Mouse (Mus musculus) intestine, embryonic 15.5 days (tissue): ENCODE measurements around the gene Snupn. TPM values are rescaled to one million over a fixed set of nuclear protein-coding genes. Genes with fewer than 3 reads are reported as not detected.
"Not testable (repeated sequence)": the region's sequence is repeated elsewhere in the genome, so short reads cannot be mapped to it uniquely, and the experiment has no call there.

ENCODE experiments used
- ATAC-seq: fragments of 200-750 bp; cut with Nextera tagmentation; 2 replicates; pipeline ENCODE4 v1.8.0; 2017; ENCODE audit warnings: moderate TSS enrichment, moderate library complexity
- H3K27ac ChIP-seq: fragments of 300-500 bp; sonication (generic); 2 replicates; pipeline ENCODE4 v1.5.1; 2015; ENCODE audit warnings: mild to moderate bottlenecking, inconsistent platforms
- H3K27me3 ChIP-seq: fragments of 300-500 bp; sonication (generic); replicated peaks from 2 replicates; pipeline ENCODE4 v1.6.1; 2015; ENCODE audit warnings: inconsistent platforms
- H3K36me3 ChIP-seq: fragments of 300-500 bp; sonication (generic); 2 replicates; pipeline ENCODE4 v1.6.1; 2015; ENCODE audit warnings: inconsistent platforms
- H3K4me1 ChIP-seq: fragments of 300-500 bp; sonication (generic); replicated peaks from 2 replicates; pipeline ENCODE4 v1.6.1; 2015; ENCODE audit warnings: inconsistent platforms
- H3K4me2 ChIP-seq: fragments of 300-500 bp; sonication (generic); replicated peaks from 2 replicates; pipeline ENCODE4 v1.6.1; 2015; ENCODE audit warnings: mild to moderate bottlenecking, inconsistent platforms
- H3K4me3 ChIP-seq: fragments of 300-500 bp; sonication (generic); replicated peaks from 2 replicates; pipeline ENCODE4 v1.5.1; 2015; ENCODE audit warnings: inconsistent platforms
- H3K9ac ChIP-seq: fragments of 300-500 bp; sonication (generic); 2 replicates; pipeline ENCODE4 v1.6.1; 2015; ENCODE audit warnings: inconsistent platforms
- H3K9me3 ChIP-seq: fragments of 300-500 bp; sonication (generic); 2 replicates; pipeline ENCODE4 v1.6.1; 2016; ENCODE audit warnings: inconsistent platforms
- WGBS: fragments of 180-500 bp; shearing (Covaris S2); methylation state at CpG from one replicate; pipeline ENCODE4 v1.1.7; 2015; 5-methylcytosine and 5-hydroxymethylcytosine counted together
- polyA plus RNA-seq: library from polyadenylated mRNA; unstranded; fragments of >200 nt; fragmentation: Nextera tagmentation; extraction: Ambion mirVana; gene quantifications from 2 replicates; pipeline ENCODE4 v1.2.1, GENCODE M21; 2015

Gene Snupn
- polyA plus RNA-seq, 1 experiment from 2014 or later: 13.2 TPM

DNA sequence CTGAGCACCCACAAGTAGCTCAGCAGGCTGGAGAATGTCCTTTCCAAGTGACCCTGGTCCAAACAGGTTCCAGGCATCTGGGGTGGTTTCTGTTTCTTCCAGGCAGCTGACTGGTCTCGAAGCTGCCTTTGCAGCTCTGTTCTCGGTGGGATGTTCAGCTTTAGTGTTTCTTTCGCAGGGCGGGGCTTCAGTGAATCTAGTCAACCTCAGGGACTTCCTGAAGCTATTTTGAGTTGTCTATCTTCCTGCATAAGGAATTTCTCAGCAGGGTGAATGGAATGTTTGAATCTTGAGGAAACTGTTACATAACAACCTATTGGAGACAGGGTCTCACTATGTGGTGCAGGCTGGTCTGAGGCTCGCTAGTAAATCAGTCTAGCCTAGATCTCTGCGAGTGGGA is 29.5 kb downstream of the Snupn start:
- no peaks in the 10 kb centered on the region for H3K4me1 ChIP-seq
- H3K9ac ChIP-seq: no peak overlapping the region
- H3K9me3 ChIP-seq: no peaks in the 10 kb centered on the region
- WGBS: 92% methylated on average over 6 of the region's 6 CpGs
- H3K4me2 ChIP-seq: no peak overlapping the region
- H3K36me3 ChIP-seq: no peaks in the 10 kb centered on the region
- H3K27me3 ChIP-seq: no peaks in the 10 kb centered on the region
- ATAC-seq: no peak
- H3K4me3 ChIP-seq: no peak overlapping the region
- no peak overlapping the region for H3K27ac ChIP-seq

DNA sequence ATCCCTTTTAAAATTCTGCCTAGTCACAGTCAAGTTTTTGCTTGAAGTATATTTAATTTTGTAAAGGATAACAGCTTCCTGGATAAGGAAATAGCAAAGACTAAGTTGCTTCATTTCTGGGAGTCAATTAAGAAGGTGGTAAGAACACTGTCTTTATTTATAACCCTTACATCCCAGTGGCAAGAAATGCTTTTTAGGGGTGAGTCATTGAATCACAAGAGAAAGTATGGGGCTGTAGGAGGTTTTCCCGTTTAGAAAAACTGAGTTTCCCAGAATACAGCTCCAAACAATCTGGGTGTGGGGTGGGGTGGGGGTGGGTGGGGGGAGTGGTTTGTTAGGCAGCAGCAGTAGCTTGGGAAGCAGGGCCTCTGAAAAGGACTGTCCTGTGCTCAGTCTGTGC is 30.8 kb downstream of the Snupn start:
- Histone ChIP-seq H3K4me3 (no peak overlapping the region), H3K36me3 (no peaks in the 10 kb centered on the region), H3K27ac (no peak overlapping the region), H3K4me2 (no peak overlapping the region), H3K9me3 (no peaks in the 10 kb centered on the region), H3K9ac (no peak overlapping the region), H3K4me1 (no peaks in the 10 kb centered on the region), H3K27me3 (no peaks in the 10 kb centered on the region)
- no peak for ATAC-seq
- WGBS: 73% methylated on average over 1 of the region's 1 CpGs

DNA sequence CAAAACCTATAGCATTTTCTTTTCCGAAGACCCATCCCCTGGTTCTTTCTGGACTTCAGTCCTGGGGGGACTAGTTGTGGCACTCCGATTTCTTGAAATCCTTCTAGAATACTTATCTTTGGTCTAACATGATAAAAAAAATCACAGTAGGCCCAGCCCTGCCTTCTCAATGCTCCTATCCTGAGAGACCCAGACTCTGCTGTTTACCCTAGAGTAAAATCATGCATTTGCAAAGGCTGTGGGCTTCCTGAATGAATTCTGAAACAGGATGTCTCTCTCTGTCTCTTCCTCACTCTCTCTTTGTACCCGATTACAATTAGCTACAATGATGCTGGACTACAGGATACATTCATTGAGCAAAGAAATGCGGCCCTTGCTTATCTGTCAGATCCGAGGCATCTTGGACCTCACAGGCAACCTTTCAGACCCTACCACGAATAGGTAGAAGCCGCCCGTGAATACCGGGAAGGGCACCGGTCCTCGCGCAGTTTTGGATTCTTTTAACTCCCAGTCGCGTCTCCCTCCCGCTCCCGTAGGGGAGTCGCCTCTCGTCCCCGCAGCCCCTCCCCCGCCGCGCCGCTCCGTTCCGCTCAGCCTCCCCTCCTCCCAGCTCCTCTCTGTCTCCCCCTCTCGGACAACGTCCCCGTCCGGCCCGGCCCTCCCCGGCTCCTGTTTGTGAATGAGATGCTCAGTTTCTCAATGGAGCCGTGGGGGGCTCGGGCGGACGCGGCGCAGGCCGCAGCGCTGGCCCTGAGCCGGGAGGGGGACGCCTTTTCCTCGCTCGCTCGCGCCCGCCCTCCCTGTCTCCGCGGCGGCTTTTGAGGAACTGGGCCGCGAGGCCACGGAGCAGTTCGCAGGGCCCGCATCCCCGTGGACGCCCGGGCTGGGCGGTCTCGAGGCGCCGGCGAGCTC is 43.9 kb downstream of the Snupn start, which contains the start of gene Ptpn9:
Gene Ptpn9, plus strand, starts transcription at position 638 of the 912 bp plus-strand sequence.
- Histone ChIP-seq H3K9ac (peak within 1 kb of the TSS; percentile 99), H3K4me2 (peak within 1 kb of the TSS; percentile 82), H3K4me1 (no peaks in the 10 kb centered on the region), H3K4me3 (peak within 1 kb of the TSS; percentile 92), H3K36me3 (no peaks in the 10 kb centered on the region), H3K27me3 (no peaks in the 10 kb centered on the region), H3K27ac (peak within 1 kb of the TSS; percentile 95), H3K9me3 (no peaks in the 10 kb centered on the region)
- ATAC-seq: peak; percentile 95
- 3% methylated on average over 62 of the region's 62 CpGs for WGBS

DNA sequence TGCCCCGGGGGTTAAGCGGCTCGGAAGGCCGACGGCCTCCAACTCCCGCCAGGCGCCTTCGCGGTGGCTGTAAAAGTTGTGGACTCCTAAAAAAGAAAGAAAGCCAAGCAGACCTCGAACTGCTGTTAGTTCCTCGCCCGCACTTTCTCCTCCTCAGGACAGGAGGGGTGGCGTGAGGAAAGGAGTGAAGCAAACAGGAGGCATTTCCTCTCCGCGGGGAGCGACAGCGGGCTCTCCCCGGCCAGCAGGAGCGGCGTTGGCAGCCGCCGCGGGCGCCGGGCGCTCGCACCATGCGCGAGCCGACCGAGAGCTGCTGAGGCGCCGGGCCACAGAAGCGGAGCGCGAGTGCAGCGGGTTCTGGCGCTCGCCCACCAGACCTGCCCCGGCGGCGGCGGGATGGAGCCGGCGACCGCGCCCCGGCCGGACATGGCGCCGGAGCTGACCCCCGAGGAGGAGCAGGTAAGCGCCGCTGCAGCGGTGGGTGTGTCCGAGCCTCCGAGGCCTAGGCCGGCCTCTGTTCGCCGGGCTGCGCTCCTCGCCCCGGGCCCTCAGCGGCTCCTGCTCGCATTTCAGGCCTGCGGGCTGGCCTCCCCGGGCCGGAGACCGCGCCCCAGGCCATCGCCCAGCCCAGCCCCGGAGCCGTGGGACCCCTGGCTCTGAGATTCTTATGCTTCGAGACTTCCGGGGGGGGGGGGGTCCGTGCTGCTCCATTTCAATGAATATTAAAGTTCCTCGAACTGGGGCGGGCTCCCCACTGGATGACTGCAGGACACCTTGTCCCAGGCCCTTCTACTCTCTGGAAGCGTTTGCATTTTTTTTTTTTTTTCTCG is 44.7 kb downstream of the Snupn start:
- Histone ChIP-seq H3K9me3 (no peaks in the 10 kb centered on the region), H3K4me1 (no peaks in the 10 kb centered on the region), H3K27me3 (no peaks in the 10 kb centered on the region), H3K36me3 (no peaks in the 10 kb centered on the region), H3K9ac (peak overlapping the region; percentile 99), H3K27ac (peak overlapping the region; percentile 95), H3K4me3 (peak overlapping the region; percentile 92), H3K4me2 (peak overlapping the region; percentile 82)
- ATAC-seq: peak; percentile 82
- WGBS: under 1% methylated on average over 77 of the region's 80 CpGs

DNA sequence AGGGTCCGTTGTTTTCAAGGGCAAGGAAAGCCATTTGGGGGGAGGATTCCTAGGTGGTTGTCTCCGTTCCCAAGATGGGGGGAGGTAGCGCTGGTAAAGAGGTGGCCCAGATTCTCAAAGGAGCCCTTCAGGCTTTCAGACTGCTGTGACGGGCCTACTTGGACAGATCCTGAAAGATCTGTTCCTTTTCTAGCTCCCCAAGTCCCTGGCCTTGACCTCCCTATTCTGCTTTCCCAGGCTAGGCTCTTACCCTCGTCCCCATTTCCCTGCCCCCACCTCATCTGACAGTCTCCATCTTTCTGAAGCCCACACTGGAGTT is 45.3 kb downstream of the Snupn start:
- no peaks in the 10 kb centered on the region for H3K9me3 ChIP-seq
- peak overlapping the region; percentile 99 for H3K9ac ChIP-seq
- peak overlapping the region; percentile 82 for H3K4me2 ChIP-seq
- no peaks in the 10 kb centered on the region for H3K4me1 ChIP-seq
- 2% methylated on average over 5 of the region's 5 CpGs for WGBS
- peak overlapping the region; percentile 92 for H3K4me3 ChIP-seq
- ATAC-seq: no peak
- no peaks in the 10 kb centered on the region for H3K27me3 ChIP-seq
- H3K27ac ChIP-seq: peak overlapping the region; percentile 95; the same call in 1 of the 2 replicates
- no peaks in the 10 kb centered on the region for H3K36me3 ChIP-seq

DNA sequence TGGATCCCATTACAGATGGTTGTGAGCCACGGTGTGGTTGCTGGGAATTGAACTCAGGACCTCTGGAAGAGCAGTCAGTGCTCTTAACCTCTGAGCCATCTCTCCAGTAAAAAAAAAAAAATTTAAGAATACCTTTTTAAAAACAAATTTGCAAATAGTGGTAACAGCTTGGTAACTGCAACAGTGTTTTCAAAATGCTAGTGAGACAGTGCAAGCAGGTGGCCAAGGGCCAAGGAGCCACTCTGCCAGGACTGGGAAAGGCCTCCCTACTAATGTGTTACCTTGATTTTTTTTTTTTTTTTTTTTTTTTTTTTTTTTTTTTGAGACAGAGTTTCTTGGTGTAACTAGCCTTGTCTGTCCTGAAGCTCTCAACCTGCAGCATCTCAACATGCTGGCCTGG is 46.5 kb downstream of the Snupn start:
- not testable (repeated sequence) for H3K4me1 ChIP-seq, H3K27ac ChIP-seq, H3K9me3 ChIP-seq, H3K36me3 ChIP-seq, ATAC-seq, H3K4me2 ChIP-seq, H3K27me3 ChIP-seq, H3K4me3 ChIP-seq, H3K9ac ChIP-seq
- WGBS: 88% methylated on average over 1 of the region's 1 CpGs

DNA sequence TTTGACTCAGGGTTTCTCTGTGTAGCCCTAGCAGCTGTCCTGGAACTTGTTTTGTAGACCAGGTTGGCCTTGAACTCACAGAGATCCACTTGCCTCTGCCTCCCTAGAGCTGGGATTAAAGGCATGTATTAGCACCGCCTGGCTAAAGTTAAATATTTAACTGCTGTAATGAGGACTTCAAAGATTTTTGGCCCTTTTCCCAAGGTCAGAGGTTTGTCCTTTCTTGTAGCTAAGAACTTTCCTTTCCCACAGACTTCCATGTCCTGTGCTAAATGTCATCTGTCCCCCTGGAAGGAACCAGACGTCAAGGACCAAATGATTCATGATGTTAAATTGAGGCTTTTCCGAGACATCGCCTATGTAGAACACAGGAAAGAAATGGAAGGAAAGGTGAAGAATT is 52.3 kb downstream of the Snupn start:
- no peaks in the 10 kb centered on the region for H3K4me1 ChIP-seq
- no peaks in the 10 kb centered on the region for H3K36me3 ChIP-seq
- no peaks in the 10 kb centered on the region for H3K27me3 ChIP-seq
- H3K9ac ChIP-seq: no peak overlapping the region
- no peak for ATAC-seq
- no peak overlapping the region for H3K4me3 ChIP-seq
- H3K27ac ChIP-seq: no peak overlapping the region
- H3K9me3 ChIP-seq: no peaks in the 10 kb centered on the region
- no peak overlapping the region for H3K4me2 ChIP-seq
- 57% methylated on average over 4 of the region's 4 CpGs for WGBS

DNA sequence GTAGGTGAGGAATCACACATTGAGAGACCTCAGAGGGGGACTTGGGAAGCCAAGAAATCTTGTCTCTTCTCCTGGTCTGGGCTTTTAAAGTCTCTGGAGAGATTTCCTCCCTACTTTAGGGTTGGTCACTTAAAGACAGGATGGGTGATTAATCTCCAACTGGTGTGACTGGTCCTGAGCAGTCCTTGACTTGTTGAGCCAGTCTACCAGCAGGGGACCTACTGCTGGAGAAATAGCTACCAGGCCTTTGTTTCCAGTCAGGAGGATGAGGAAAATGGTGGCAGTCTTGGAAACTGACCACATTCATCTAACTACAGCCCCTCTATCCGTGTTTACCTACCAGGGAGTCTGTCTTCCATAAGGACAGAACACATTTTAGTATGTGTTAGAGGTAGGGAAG is 61.7 kb downstream of the Snupn start:
- H3K9me3 ChIP-seq: no peaks in the 10 kb centered on the region
- no peak overlapping the region for H3K4me2 ChIP-seq
- H3K4me1 ChIP-seq: no peaks in the 10 kb centered on the region
- 67% methylated on average over 1 of the region's 1 CpGs for WGBS
- H3K27me3 ChIP-seq: no peaks in the 10 kb centered on the region
- ATAC-seq: no peak
- no peak overlapping the region for H3K4me3 ChIP-seq
- no peak overlapping the region for H3K27ac ChIP-seq
- no peaks in the 10 kb centered on the region for H3K36me3 ChIP-seq
- H3K9ac ChIP-seq: no peak overlapping the region

DNA sequence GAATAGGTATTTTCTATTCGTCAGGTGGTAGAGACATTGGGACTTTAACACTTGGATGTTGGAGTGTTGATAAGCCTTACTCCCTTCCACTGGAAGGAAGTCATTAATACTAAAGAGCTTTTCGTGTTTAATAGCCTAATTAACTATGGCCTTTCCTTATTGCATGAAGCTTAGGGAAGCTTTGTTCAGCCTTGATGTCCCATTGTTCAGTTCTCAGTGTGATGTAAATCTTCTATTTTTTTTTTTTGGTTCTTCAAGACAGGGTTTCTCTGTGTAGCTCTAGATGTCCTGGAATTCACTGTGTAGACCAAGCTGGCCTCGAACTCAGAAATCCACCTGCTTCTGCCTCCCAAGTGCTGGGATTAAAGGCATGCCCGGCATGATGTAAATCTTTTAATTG is 62.2 kb downstream of the Snupn start:
- H3K36me3 ChIP-seq: no peaks in the 10 kb centered on the region
- no peaks in the 10 kb centered on the region for H3K9me3 ChIP-seq
- no peak overlapping the region for H3K4me2 ChIP-seq
- H3K4me3 ChIP-seq: no peak overlapping the region
- ATAC-seq: no peak
- 92% methylated on average over 4 of the region's 4 CpGs for WGBS
- H3K9ac ChIP-seq: no peak overlapping the region
- H3K4me1 ChIP-seq: no peaks in the 10 kb centered on the region
- no peaks in the 10 kb centered on the region for H3K27me3 ChIP-seq
- no peak overlapping the region for H3K27ac ChIP-seq

DNA sequence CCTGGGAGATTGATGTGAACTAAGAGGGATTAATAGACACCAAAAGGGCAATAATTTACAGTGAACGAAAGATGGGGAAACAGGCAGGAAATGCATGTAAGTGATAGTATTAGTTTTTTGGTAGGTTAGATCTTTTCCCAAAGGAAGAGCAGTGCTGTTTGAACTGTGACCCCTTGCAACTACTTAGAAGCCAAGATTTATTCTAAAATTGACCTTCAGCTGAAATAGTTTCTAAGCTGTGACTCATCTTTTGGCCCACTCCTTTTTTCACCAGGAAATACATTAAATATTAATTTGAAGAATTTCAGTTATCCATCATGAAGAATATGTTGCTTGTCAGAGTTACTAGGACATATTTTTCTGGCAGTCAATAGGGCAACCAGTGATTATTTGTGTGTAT is 63.1 kb downstream of the Snupn start:
- ATAC-seq: no peak

DNA sequence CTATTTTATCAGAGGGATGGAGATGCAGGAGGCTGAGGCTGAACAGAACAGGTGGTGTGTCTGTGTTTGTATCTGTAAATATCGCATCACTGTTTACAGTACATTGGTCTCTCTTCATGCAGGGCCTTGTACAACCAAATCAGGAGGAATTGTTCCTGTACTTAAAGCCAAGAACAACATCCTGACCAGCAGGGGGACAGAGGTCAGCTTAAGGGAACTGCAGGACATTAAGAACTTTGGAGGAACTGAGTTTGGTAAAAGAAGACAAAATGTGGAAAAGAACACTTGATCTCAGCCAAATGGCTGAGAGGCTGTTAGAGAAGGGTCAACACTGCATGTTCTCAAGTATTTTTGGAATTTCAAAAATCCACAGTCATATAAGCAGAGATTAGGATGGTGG is 64.1 kb downstream of the Snupn start:
- Histone ChIP-seq H3K4me3 (no peak overlapping the region), H3K4me2 (no peak overlapping the region), H3K4me1 (no peaks in the 10 kb centered on the region), H3K27ac (no peak overlapping the region), H3K9ac (no peak overlapping the region), H3K27me3 (no peaks in the 10 kb centered on the region), H3K36me3 (no peaks in the 10 kb centered on the region), H3K9me3 (no peaks in the 10 kb centered on the region)
- ATAC-seq: no peak
- 79% methylated on average over 1 of the region's 1 CpGs for WGBS

More for the DNA sequence above, 63.1 kb downstream of the Snupn start:
- no peak overlapping the region for H3K9ac ChIP-seq
- WGBS: 83% methylated on average over 1 of the region's 1 CpGs
- no peak overlapping the region for H3K4me2 ChIP-seq
- no peaks in the 10 kb centered on the region for H3K27me3 ChIP-seq
- H3K4me1 ChIP-seq: no peaks in the 10 kb centered on the region
- no peaks in the 10 kb centered on the region for H3K36me3 ChIP-seq
- no peaks in the 10 kb centered on the region for H3K9me3 ChIP-seq
- H3K27ac ChIP-seq: no peak overlapping the region
- no peak overlapping the region for H3K4me3 ChIP-seq

DNA sequence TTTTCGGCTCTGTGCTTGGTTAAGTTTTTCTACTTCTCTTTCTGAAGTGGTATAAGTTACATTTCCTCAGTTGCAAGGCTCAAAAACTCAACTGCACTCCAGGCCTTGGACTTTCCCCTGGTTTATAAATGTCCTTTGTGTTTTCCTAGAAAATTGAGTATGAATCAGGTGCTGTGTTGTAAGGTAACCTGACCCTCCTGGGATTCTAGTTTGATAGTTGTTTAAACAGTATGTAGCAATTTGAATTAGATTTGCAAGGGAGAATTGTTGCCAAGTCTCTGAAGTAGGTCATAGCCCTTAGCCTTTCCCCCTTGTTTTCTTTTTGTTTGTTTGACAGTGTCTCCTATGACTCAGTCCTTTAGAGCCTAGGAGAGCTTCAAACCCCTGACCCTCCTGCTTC is 67.0 kb downstream of the Snupn start:
- H3K9ac ChIP-seq: no peak overlapping the region
- ATAC-seq: no peak
- 88% methylated on average over 1 of the region's 1 CpGs for WGBS
- no peak overlapping the region for H3K4me2 ChIP-seq
- no peaks in the 10 kb centered on the region for H3K4me1 ChIP-seq
- H3K36me3 ChIP-seq: no peaks in the 10 kb centered on the region
- no peak overlapping the region for H3K27ac ChIP-seq
- no peaks in the 10 kb centered on the region for H3K9me3 ChIP-seq
- H3K27me3 ChIP-seq: no peaks in the 10 kb centered on the region
- no peak overlapping the region for H3K4me3 ChIP-seq
